Mouse (Mus musculus): ENCODE results near the gene Casp12.
"Not testable (repeated sequence)": the region's sequence is repeated elsewhere in the genome, so short reads cannot be mapped to it uniquely, and the experiment has no call there.

Gene Casp12

DNA sequence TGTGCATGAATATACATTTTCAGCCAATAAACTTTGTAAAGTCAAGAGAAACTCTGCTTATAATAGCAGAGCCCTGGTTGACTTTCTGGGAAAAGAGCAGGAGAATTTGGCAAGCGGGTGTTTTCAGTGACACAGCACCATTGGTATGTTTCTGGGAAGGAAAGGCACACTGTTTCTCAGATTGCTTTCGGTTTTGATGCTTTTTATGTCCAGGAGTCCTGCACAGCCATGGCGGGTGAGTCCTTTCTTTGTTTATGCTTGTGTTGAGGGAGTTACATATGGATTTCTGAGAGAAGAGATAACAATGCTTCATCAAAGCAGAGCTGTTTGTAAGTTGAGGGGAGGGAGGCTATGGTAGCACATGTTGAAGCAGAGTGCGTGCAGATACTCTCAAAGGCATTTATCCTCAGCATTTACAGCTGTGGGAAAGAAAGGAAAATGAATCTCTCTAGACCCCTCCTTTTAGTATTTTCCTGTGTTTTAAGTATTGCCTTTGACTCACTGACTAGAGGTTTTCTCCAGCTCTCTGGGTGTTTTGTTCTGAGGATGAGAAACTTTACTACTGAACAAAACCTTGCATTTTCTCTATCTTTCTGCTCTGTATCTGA is at the start of gene Casp12:
TSS of gene Casp12 (plus strand) at position 140 of the 608 bp plus-strand sequence.
- DNase-seq = peak; percentile 21

DNA sequence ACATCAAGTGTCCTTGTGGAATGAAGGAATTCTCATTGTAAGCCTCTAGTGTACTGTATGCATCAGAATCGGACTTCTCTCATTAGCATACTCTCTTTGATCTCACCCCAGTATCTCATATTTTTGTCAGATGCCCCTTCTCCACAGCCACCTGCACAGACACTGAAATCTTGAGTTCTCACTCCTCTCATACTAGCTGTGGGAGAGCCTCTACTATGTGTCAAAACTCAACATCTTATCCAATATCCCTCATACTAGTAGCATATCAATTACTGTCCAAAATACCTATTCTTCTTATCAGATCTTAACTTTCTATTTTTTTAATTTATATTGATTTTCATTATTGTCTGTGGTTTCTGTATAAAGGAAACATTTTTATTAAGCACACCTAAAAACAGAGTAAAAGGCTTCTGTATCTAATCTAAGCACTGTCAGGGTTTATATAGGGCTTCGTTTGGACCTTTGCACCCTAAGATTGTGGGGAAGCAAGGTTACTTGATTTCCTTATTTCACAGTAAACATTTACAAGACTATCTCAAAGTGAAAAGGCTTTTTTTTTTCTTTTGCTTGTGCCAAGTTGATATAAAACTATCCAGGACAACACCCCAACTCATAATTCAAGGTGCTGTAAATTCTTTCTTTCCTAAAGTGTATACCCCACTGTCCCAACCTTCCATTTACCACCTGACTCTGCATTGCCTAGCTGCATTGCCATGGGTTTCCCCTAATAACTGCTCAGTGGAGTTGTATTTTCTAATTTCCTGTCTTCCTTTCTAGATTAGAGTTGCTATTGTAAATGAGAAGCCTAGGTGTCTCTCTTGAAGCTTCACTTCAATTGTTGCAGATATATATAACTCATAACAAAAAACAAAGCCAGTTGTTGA is 48.6 kb upstream of the Casp12 start:
- no peak for DNase-seq

DNA sequence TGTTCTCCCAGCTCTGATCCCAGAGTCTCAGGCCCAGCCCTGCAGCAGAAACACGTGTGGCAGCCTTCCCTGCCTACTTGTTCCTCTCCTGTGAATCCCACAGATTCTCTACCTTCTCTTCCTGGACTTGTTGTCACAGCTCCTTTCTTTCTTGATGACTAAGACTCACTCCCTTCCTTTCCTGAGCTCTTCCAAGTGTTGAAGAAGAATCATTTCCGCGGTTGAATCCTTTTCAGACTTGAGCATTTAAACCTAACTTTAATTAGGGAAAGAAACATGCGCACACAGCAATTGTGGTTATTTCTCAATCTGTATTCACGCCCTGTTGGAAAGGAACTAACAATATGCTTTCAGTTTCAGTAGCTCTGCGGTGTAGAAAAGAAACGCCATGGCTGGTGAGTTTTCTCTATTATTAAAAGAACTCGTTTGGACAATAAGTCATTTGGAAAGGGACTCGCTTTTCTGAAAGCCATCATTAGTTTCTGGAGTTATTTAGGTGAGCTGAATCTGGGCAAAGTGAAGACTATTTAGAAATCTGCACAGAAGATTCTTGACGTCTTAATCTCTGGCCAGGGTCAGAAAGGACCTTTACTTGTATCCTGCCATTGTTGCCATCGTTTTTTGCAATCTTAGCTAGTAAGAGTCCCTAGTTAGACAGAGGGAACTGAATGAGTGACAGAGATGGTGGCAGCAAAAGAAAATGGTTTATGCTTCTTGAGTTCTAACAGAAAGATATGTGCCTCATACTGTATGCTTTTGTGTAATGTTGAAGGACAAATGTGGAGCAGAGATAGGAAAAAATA is 46.7 kb upstream of the Casp12 start, which contains the start of gene Casp1:
TSS of gene Casp1 (plus strand) at position 189 of the 803 bp plus-strand sequence.
- DNase-seq = no peak

DNA sequence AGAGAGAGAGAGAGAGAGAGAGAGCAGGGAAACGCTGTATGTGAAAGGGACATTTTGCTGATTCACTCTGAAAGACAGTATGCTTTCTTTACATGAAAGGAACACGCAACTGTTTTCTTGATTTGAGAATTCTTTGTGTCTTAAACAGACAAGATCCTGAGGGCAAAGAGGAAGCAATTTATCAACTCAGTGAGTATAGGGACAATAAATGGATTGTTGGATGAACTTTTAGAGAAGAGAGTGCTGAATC is 46.2 kb upstream of the Casp12 start:
- no peak for DNase-seq

DNA sequence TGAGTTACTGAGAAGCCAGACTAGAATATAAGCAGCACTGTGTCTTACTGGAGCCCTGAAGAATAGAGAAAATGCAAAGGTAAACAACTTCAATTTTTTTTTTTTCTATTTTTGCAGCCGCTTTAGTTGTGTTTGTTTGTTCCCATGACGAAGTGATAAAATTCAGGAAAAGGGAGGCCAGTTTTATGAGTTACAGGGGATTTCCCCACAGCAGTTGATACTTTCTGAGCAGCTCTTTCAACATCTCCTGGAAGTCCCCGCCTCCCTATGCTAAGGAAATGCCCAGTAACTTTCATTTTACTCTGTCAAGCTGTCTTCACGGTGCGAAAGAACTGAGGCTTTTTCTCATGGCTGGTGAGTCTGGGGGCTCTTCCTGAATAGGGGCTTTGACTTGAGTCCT is 36.7 kb upstream of the Casp12 start, which contains the start of gene Casp4:
TSS of gene Casp4 (plus strand) at position 268 of the 400 bp plus-strand sequence.
- peak; percentile 22 for DNase-seq

DNA sequence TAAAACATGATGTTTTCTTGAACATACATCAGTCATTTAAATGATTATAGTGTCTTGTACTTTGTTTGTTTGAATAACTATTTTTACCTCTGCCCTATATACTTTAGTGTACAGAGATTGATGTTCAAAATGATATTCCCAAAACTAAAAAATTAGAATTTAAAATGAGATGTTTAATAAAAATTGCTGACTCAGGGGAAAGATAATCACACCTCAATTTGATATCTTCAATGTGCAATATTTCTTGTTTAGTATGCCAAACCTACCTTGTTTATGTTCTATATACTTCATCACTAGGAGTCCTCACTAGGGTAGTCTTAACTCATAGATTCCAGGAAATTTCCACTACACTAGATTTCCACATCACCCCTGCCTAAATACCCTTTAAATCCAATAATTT is 35.1 kb upstream of the Casp12 start:
- DNase-seq = no peak

DNA sequence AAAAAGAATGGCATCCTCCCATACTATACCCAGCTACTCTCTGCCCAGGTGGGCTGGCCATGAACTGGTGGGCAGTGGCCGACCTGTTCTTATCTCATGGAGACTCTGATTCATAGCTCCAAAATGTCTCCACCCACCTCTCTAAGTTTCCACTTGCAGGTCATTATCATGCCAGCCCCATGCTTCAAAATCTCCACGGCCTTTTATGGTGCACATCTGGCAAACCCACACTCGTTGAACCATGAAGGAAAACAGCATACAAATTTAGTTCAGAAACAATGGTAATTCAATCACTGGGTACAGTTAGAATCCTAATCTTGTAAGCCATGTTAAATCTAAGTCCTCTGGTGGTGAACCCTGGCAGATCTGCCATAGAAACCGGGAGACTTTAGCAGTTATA is 33.8 kb upstream of the Casp12 start:
- no peak for DNase-seq

DNA sequence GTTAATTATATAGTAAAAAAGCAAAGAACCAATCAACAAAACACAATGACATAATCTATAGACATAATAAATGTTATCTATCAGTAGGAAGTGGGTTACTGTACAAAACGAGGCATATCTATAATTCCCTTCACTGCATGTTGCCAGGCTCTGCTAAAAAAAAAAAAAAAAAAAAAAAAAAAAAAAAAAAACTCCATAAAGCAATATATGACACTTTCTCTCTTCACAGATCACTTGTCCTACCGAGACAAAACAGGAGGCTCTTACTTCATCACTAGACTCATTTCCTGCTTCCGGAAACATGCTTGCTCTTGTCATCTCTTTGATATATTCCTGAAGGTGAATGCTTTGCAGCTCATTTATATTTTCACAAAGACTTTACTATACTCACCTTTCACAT is 17.0 kb upstream of the Casp12 start:
- no peak for DNase-seq

DNA sequence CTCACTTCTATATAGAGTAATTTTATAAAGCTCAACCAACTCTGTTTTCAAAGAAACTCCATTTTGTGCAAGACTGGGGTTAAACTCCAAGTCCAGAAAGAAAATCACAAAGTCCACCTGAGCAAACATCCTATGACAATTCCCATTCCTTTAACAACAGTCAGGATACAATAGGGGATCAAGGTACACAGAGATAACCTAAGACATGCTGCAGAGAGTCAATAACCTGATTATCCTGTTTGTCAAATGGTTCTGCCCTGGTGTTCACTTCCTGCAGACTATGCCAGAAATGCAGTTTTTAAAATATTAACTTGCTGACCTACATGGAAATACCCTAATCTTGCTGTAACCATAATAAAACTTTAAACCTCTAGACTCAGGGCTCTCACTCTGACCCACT is 12.8 kb upstream of the Casp12 start:
- DNase-seq = no peak

DNA sequence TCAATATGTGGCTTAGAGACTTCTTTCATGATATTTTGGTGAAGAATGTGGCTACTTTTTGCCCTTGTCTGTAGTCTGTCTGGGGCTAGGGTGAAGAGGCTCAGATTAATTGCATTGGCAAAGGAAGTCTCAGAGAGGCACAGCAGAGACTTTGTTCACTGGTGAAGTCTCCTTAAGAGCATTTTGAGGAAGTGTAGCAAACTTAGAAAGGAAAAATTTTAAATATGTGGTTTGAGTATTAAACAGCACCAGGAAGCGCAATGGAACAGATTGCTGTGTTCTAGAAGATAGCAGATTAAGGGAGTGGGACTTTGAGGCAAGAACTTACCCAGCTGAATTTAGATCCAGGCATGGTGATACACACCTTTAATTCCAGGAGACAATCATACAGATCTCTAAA is 11.8 kb upstream of the Casp12 start:
- DNase-seq = no peak

DNA sequence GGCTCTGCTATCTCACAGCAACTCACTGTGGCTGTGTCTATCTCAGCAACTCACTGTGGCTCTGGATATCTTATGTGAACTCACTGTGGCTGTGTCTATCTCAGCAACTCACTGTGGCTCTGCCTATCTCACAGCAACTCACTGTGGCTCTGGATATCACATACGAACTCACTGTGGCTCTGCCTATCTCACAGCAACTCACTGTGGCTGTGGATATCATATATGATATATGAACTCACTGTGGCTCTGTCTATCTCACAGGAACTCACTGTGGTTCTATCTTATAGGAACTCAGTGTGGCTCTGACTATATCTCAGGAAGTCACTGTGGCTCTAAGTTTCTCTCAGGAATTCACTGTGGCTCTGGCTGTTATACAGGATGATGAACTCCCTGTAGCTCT is 2.1 kb upstream of the Casp12 start:
- no peak for DNase-seq

DNA sequence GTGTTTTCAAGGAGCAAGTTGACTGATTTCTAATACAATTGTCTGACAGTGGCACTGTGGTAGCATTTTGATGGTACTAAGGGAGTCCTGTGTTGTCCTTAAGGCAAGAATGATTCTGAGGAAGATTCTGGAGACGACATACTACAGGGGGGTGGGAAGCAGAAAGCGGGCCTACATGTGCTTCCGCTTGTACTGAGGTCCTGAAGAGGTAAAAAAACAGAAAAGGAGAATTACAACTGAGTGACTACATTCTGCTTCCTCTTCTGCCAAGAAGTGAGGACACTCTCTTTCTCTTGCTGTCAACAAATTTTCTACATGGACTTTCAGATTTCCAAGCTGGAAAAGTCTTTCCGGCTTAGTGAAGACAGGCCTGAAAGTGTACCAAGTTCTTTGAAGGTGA is 1.1 kb upstream of the Casp12 start:
- DNase-seq = no peak

DNA sequence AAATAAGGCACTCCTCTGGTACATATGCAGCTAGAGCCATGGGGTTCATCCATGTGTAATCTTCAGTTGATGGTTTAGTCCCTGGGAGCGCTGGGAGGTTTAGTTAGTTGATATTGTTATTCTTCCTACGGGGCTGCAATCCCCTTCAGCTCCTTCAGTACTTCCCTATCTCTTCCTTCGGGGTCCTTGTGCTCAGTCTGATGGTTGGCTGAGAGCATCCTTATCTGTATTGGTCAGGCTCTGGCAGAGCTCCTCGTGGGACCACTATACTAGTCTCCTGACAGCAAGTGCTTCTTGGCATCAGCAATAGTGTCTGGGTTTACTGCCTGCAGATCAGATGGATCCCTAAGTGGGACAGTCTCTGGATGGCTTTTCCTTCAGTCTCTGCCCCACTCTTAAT is 2.2 kb downstream of the Casp12 start:
- no peak for DNase-seq

DNA sequence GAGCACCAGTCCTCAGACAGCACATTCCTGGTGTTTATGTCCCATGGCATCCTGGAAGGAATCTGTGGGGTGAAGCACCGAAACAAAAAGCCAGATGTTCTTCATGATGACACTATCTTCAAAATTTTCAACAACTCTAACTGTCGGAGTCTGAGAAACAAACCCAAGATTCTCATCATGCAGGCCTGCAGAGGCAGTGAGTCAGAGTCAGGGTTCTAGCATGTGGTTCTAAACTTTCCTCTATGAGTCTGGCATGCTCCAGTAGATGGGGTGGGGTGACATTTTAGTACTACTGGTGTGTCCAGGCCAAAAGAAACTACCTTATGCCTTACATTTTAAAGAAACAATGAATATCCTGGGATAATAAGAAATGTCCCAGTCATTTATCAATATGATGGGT is 8.4 kb downstream of the Casp12 start:
- DNase-seq = no peak

DNA sequence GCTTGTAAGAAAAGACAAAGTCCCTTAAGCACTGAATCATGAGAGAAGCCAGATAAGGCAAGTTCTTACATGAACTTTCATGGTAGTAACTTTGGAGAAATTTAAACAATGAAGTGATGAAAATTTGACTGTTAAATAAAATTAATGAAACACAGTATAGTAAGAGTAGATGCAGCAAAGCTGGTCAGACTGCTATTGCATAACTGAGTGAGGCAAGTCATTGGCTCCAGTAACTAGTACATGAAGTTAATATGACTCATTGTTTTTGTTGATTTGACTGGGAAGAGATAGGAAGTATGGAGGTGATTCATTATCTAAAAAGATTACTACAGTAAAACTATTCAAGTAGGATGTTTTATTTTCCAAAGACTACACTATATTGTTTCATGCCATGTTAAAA is 11.6 kb downstream of the Casp12 start:
- no peak for DNase-seq

DNA sequence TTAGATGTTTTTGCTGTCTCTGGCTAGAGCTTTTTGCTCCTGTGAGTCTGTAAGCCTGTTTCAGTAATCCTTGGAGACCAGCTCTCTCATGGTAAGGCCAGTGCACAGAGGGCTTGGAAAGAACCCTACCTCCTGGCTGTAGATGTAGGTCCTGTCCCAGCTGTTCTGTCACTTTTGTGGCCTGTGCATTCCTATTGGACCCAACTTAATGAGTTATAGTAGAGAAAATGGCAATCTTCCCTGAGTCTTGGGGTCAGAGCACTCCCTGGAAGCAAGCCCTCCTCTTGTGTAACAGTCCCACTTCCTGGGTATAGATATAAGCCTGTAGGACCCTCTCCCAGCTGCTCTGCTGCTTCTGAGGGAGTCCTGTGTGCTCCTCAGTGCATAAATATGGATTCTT is 48.3 kb downstream of the Casp12 start:
- no peak for DNase-seq

DNA sequence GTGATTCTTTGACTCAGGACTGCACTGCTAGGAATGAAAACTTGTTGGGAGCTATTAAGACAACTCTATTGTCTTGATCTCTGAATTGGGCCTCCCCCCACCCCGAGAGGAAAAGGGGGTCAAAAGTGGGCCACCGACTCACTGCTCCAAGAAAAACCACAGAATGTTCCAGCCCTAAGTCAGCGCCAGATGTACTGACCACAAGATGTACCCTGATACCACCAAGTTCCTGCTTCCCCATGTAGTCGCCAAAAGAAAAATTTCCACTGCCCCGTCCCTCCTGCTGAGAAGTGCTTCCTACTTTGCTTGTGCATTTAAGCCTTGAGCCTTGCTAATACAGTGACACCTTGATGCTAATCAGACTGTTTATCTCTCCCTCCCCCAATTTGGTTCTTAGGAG is 50.6 kb downstream of the Casp12 start:
- not testable (repeated sequence) for DNase-seq

DNA sequence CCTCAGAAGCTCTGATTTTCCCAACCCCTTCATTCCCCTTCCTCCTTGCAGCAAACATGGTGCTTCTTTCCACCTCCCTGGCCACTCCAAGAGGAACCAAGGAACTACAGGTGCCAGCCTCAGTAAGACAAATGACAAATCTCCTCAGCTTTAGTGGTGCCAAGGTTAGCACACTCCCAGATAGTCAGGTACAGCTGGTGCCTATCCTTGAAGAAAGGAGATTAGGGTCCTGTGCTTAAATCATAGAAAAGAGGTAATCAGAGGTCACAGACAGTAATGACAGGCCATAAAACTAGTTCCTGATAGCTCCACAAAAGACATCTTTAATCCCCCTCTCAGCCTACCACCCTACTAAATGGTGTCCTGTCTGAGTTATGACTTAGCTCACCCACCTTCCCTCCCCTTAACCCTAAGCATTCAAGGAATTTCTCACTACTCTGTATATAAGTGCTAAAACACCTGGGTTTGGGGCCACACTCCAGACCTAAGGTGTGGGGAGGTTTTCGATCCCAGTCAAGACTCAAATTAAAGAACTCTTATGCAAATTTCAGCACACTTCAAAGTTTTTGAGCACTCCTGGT is 65.8 kb downstream of the Casp12 start:
- no peak for DNase-seq

DNA sequence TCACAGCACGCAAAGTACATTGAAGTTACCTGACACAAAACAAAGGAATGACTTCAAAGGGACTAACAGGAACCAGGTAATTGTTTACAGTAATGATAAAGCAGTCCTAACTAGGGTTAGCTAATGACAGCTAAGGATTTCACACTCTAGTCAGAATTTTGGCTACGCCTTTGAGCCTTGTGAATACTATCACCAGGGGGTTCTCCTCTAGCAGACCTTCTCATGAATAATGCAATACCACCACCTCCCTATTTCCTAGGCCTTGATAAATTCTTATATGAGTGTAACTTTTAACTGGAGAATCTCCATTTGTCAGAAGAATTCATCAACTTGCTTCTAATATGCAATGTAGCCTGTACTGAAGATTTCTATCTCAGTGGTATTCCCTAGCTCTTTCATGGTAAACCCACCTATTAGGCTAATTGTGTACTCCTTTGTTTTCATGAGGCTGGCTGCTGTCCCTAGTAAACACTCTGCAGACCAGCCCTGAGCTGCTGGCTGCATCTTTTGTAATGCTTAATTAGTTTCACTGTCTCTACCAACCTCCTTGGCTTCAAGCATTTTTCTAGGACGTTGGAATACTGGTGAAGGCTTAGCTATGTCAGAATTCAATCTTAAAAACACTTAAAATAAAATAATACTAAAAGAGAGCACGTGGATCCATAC is 67.3 kb downstream of the Casp12 start:
- DNase-seq = no peak

DNA sequence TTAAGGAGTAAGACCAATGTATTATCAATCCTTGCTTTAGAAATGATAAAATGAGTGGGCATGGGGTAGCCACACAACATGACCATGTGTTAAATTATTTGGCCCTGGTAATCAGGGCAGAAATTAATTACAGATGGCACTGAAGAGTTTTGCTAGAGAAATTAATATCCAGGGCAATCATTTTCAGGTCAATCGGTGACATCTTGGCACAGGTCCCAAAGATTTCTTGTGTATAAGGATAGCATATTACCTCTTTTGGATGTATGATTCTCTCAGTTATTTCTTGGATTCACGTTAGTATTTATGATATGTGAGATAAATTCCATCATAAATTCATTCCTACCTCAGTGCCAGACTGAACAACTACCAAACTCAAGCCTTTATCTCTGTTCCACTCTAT is 72.6 kb downstream of the Casp12 start:
- no peak for DNase-seq

Data from kidney, adult 9 months (tissue).